Mouse (Mus musculus) kidney, adult 2 months (tissue): ENCODE measurements at regions not wholly inside any gene's neighbourhood (a gene's known extent, or its start where the extent isn't known, plus 50 kb on each side); places are given as distances from the start of the nearest gene placed in this dataset.

Source experiments
- CTCF ChIP-seq: fragments of 200-500 bp; conservative IDR thresholded peaks from 2 replicates; pipeline ENCODE4 v1.5.1; 2011; ENCODE audit warnings: low read depth, mild to moderate bottlenecking, control low read depth, low read length, moderate library complexity, mixed read lengths; ENCODE audit not compliant: insufficient read depth, insufficient read length
- POLR2A ChIP-seq: fragments of 200-500 bp; IDR thresholded peaks from one replicate; pipeline ENCODE4 v1.6.1; 2011; ENCODE audit warnings: low read depth, low read length, control low read depth

- TF ChIP-seq CTCF (no peak), POLR2A (no peak)
These were observed 114.8 kb upstream of the Ptpn1 start for GRCm38 (mm10) chr2:167817030-167817429.
